In the genomic region with DNA sequence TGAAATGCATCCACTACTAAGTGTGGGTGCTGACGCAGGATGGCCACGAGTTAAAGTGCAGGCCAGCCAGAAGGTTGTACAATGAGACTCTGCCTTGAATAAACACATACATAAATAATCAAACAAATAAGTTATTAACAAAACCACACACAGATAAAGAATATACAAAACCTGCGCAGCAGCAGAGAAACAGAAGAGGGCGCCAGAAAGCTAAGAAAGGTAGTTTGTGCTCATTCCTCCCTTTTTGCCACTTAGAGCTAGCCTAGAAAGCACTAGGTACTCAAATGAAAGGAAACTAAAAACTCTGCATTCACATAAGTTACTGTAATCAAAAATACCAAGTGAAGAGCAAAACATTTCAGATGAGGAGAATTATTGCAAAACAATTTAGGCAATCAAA, we compare ENCODE assay signal across 9 mouse cellular contexts. TPM values are rescaled to one million over a fixed set of nuclear protein-coding genes. Genes with fewer than 3 reads are reported as not detected.
DNase-seq lines count a peak whose midpoint lies in the region; ATAC-seq and TF ChIP-seq lines count a peak whose summit lies in the region.
"Had no signal": no experiment of that assay in that cellular context is flagged by ENCODE, and none has a peak within 500 bp of the region (broad histone marks: within the 10 kb centered on the region; RNA-seq: fewer than 3 reads in every experiment).

No protein-coding gene starts in this region.

- no peak for ATAC-seq in liver, embryonic 12.5 days
- ATAC-seq in monocyte, adult 5-6 weeks (replicated peaks; ENCODE audit: insufficient number of reproducible peaks, low FRiP score, low TSS enrichment, poor library complexity, severe bottlenecking): 0 out of 2 replicates have a peak, but pooled peaks have one; percentile 50

- H3K9ac ChIP-seq in liver, embryonic 12.5 days: no peak overlapping the region

- H3K27me3 ChIP-seq in liver, embryonic 12.5 days (replicated peaks): no peaks in the 10 kb centered on the region

- no peaks in the 10 kb centered on the region; the same call in 1 of the 2 replicates for H3K9me3 ChIP-seq in liver, embryonic 12.5 days (replicated peaks)

- no peak overlapping the region for H3K4me3 ChIP-seq in liver, embryonic 12.5 days
- H3K4me3 ChIP-seq: myocyte had no signal

- H3K36me3 ChIP-seq in liver, embryonic 12.5 days: no peaks in the 10 kb centered on the region

- no peaks in the 10 kb centered on the region for H3K4me1 ChIP-seq in liver, embryonic 12.5 days

- no peak overlapping the region for H3K4me2 ChIP-seq in liver, embryonic 12.5 days

- no peak overlapping the region for H3K27ac ChIP-seq in liver, embryonic 12.5 days

- TF ChIP-seq CTCF in brain, embryonic 14.5 days (IDR thresholded peaks at IDR 0.05; ENCODE audit: borderline replicate concordance, extremely low read depth, insufficient read depth, insufficient read length): peak; percentile 59; the same call in 1 of the 2 replicates

- intact Hi-C loops in gastrocnemius, postnatal 36 days (cut with DNase I): loop anchor here (2.0 kb wide), 1 partner anchor 85 kb away; no protein-coding TSS in a partner anchor

- no peak for TF ChIP-seq POLR2A in brain, embryonic 14.5 days (IDR thresholded peaks at IDR 0.05; ENCODE audit: borderline replicate concordance, extremely low read depth, insufficient read depth, insufficient read length, poor library complexity, severe bottlenecking)

- DNase-seq in liver: peak; percentile 12
- DNase-seq in MN1 (ENCODE audit: low spot score): peak; percentile 76
- DNase-seq in brain, embryonic 14.5 days (ENCODE audit: low read depth): peak; percentile 70
- DNase-seq in gastrocnemius, postnatal 36 days: peak; percentile 14 to 24
- peak; percentile 12 to 34 for DNase-seq in layer of hippocampus, postnatal 36 days
- no peak for DNase-seq in yolk sac, embryonic 10.5 days (ENCODE audit: low spot score)

- WGBS in liver, embryonic 12.5 days (ENCODE audit: insufficient replicate concordance): 22% methylated on average over 4 of the region's 4 CpGs

RNA-seq across cellular contexts. Expression of gene Fbxo4, which starts 21.4 kb away (rescaled TPM):
- polyA plus RNA-seq in liver, embryonic 12.5 days (2016; fragmentation: Nextera tagmentation; extraction: Ambion mirVana): 4.0 and 4.5 TPM in 2 replicates
- 8.0 and 8.3 TPM in 2 replicates for polyA plus RNA-seq in brain, embryonic 14.5 days (2012; rRNA removed)
- 1 to 10 TPM; 2.5 to 3.9 TPM for total RNA-seq in gastrocnemius, postnatal 36 days (2021)
- total RNA-seq in layer of hippocampus, postnatal 36 days (2021): 1 to 10 TPM; 8.3 to 8.8 TPM
- total RNA-seq in monocyte, adult 5-6 weeks (2017): 56.9 to 70.4 TPM (median 70.4 TPM) in 3 replicates

RNA-seq across cellular contexts. Expression of gene AW549877, which starts 37.6 kb away (rescaled TPM):
- 10.3 and 10.7 TPM in 2 replicates for polyA plus RNA-seq in liver, embryonic 12.5 days (2016; fragmentation: Nextera tagmentation; extraction: Ambion mirVana)
- 55.6 and 65.4 TPM in 2 replicates for polyA plus RNA-seq in brain, embryonic 14.5 days (2012; rRNA removed)
- 10 to 100 TPM in 1 of 2 experiments, 1 to 10 TPM in 1; 9.6 to 10.7 TPM for total RNA-seq in gastrocnemius, postnatal 36 days (2021)
- total RNA-seq in layer of hippocampus, postnatal 36 days (2021): 10 to 100 TPM; 42.2 to 46.2 TPM
- 26.6 to 35.5 TPM (median 28.0 TPM) in 3 replicates for total RNA-seq in monocyte, adult 5-6 weeks (2017)
